25 mouse cellular contexts compared by ENCODE assay signal in genomic region chr12:89831300-89831699, GRCm38 (mm10).
"Had no signal": no experiment of that assay in that cellular context is flagged by ENCODE, and none has a peak within 500 bp of the region (broad histone marks: within the 10 kb centered on the region; RNA-seq: fewer than 3 reads in every experiment).

No protein-coding gene starts in this region.

- DNase-seq: gastrocnemius, adult 2 months; gastrocnemius, postnatal 10 days; gastrocnemius, postnatal 25 days; heart, adult 18-20 months; heart, postnatal 10 days; heart, postnatal 4 days; kidney, adult 8-10 months; kidney, postnatal 14 days; kidney, postnatal 4 days; liver had no signal

- H3K4me1 ChIP-seq: heart, embryonic 10.5 days; heart, embryonic 12.5 days; hindbrain, embryonic 10.5 days; hindbrain, embryonic 12.5 days; intestine, embryonic 15.5 days; limb, embryonic 10.5 days; limb, embryonic 12.5 days had no signal

- H3K9me3 ChIP-seq: heart, embryonic 10.5 days; heart, embryonic 12.5 days; hindbrain, embryonic 10.5 days; hindbrain, embryonic 12.5 days; intestine, embryonic 15.5 days; limb, embryonic 10.5 days; limb, embryonic 12.5 days had no signal

- H3K9ac ChIP-seq: heart, embryonic 12.5 days; hindbrain, embryonic 12.5 days; hindbrain, embryonic 14.5 days; intestine, embryonic 15.5 days; limb, embryonic 12.5 days; liver, embryonic 14.5 days had no signal

- H3K36me3 ChIP-seq: heart, embryonic 10.5 days; heart, embryonic 12.5 days; hindbrain, embryonic 10.5 days; hindbrain, embryonic 12.5 days; intestine, embryonic 15.5 days; limb, embryonic 10.5 days; limb, embryonic 12.5 days had no signal

- H3K4me2 ChIP-seq: heart, embryonic 12.5 days; hindbrain, embryonic 12.5 days; hindbrain, embryonic 14.5 days; intestine, embryonic 15.5 days; limb, embryonic 12.5 days; liver, embryonic 11.5 days had no signal

- H3K27ac ChIP-seq: gastrocnemius, adult 2 months; heart, embryonic 10.5 days; hindbrain, embryonic 10.5 days; hindbrain, embryonic 12.5 days; hindbrain, embryonic 14.5 days; intestine, embryonic 15.5 days; layer of hippocampus, adult 2 months; left cerebral cortex, adult 2 months; limb, embryonic 10.5 days; limb, embryonic 12.5 days; liver, embryonic 14.5 days had no signal

- ATAC-seq: hindbrain, embryonic 16.5 days; inflammation-experienced regulatory T-cells, adult 6 months; intestine, embryonic 15.5 days; intestine, postnatal 0 days had no signal

- H3K4me3 ChIP-seq: gastrocnemius, adult 2 months; heart, embryonic 10.5 days; heart, embryonic 12.5 days; hindbrain, embryonic 10.5 days; hindbrain, embryonic 12.5 days; intestine, embryonic 15.5 days; layer of hippocampus, adult 2 months; left cerebral cortex, adult 2 months; limb, embryonic 10.5 days; limb, embryonic 12.5 days had no signal

- H3K27me3 ChIP-seq: heart, embryonic 12.5 days; hindbrain, embryonic 12.5 days; intestine, embryonic 15.5 days; limb, embryonic 12.5 days had no signal
